Mouse (Mus musculus) hindbrain, embryonic 10.5 days (tissue): ENCODE results near the gene Olfr643. TPM values are rescaled to one million over a fixed set of nuclear protein-coding genes. Genes with fewer than 3 reads are reported as not detected.
"Not testable (repeated sequence)": the region's sequence is repeated elsewhere in the genome, so short reads cannot be mapped to it uniquely, and the experiment has no call there.

Experiments used
- DNase-seq: peaks from one replicate; pipeline ENCODE4 v3.0.0-alpha.2; 2017; ENCODE audit warnings: low spot score
- H3K27ac ChIP-seq: fragments of 300-500 bp; sonication (generic); 2 replicates; pipeline ENCODE4 v1.5.1; 2016; ENCODE audit warnings: mild to moderate bottlenecking, moderate library complexity
- H3K27me3 ChIP-seq: fragments of 300-500 bp; sonication (generic); 2 replicates; pipeline ENCODE4 v1.6.1; 2016; ENCODE audit warnings: mild to moderate bottlenecking; ENCODE audit not compliant: poor library complexity, insufficient read depth, severe bottlenecking
- H3K36me3 ChIP-seq: fragments of 300-500 bp; sonication (generic); 2 replicates; pipeline ENCODE4 v1.6.1; 2016; ENCODE audit warnings: mild to moderate bottlenecking, moderate library complexity
- H3K4me1 ChIP-seq: fragments of 300-500 bp; sonication (generic); replicated peaks from 2 replicates; pipeline ENCODE4 v1.6.1; 2016; ENCODE audit warnings: mild to moderate bottlenecking
- H3K4me3 ChIP-seq: fragments of 300-500 bp; sonication (generic); 2 replicates; pipeline ENCODE4 v1.5.1; 2016; ENCODE audit warnings: mild to moderate bottlenecking, moderate library complexity
- H3K9me3 ChIP-seq: fragments of 300-500 bp; sonication (generic); 2 replicates; pipeline ENCODE4 v1.6.1; 2016; ENCODE audit warnings: mild to moderate bottlenecking, moderate library complexity
- WGBS: fragments of 180-500 bp; shearing (Covaris S2); methylation state at CpG from one replicate; pipeline ENCODE4 v1.1.7; 2016; 5-methylcytosine and 5-hydroxymethylcytosine counted together
- polyA plus RNA-seq: library from polyadenylated mRNA; unstranded; fragments of >200 nt; fragmentation: Nextera tagmentation; extraction: Ambion mirVana; gene quantifications from 2 replicates; pipeline ENCODE4 v1.2.1, GENCODE M21; 2016

Gene Olfr643
- polyA plus RNA-seq, 1 experiment from 2014 or later, result not detected

DNA sequence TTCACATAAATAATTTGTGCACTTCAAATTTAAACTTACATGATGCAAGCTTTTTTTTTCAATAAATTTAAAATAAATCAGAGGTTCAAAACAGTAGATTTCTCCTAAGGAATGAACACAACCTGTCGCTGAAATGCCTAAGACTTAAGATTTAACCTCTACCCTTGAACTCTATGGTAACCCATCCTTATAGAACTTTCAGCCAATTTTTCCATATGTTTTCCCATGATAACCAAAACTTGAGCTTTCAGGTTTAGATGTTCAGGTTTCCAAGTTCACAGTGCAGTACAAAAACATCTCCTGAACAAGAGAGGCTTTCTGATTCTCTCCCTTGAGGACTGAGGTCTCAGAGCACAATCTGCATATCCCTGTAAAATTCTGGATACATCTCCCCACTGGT, 166.4 kb downstream of the Olfr643 start, which contains the start of gene Olfr635:
Gene Olfr635, plus strand, starts transcription at position 301 of the 400 bp plus-strand sequence.
- Histone ChIP-seq H3K4me3 (no peak within 1 kb of the TSS), H3K4me1 (no peaks in the 10 kb centered on the region), H3K27ac (no peak within 1 kb of the TSS), H3K36me3 (no peaks in the 10 kb centered on the region), H3K27me3 (no peaks in the 10 kb centered on the region), H3K9me3 (no peaks in the 10 kb centered on the region)
- no peak for DNase-seq
- WGBS, result 72% methylated on average over 1 of the region's 1 CpGs

DNA sequence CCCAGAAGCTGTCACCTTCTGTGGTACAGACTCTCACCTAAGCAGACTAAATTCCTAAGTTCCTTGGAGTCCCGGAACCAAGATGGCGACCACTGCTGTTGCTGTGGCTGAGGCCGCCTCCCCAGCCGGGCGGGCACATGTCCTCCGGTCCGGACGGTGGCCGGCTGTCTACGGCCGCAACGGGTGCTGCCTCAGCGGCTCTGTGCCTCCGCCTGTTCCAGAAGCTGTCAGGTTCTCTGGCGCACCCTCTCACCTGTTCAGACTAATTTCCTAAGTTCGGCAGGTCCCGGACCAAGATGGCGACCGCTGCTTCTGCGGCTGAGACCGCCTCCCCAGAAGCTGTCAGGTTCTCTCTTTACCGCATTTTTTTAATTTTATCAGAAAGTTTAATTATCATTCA, 170.3 kb downstream of the Olfr643 start:
- H3K27ac ChIP-seq, H3K4me1 ChIP-seq, H3K9me3 ChIP-seq, DNase-seq, H3K4me3 ChIP-seq, H3K27me3 ChIP-seq, H3K36me3 ChIP-seq: not testable (repeated sequence)
- 95% methylated on average over 22 of the region's 22 CpGs for WGBS

Other genes with a start within 250 kb of the Olfr643 start
- not detected in 2 replicates for gene Olfr64, start 242.9 kb downstream of the Olfr643 start, polyA plus RNA-seq
- gene Olfr65, start 233.9 kb downstream of the Olfr643 start, polyA plus RNA-seq, result not detected in 2 replicates
- gene Olfr631, start 208.6 kb downstream of the Olfr643 start, polyA plus RNA-seq, result not detected in 2 replicates
- not detected in 2 replicates for gene Olfr632, start 203.1 kb downstream of the Olfr643 start, polyA plus RNA-seq
- not detected in 2 replicates for gene Olfr633, start 193.0 kb downstream of the Olfr643 start, polyA plus RNA-seq
- 0.03 TPM in 1 of 2 replicates, not detected in the other for gene Olfr635, start 166.3 kb downstream of the Olfr643 start, polyA plus RNA-seq
- gene Olfr638, start 138.7 kb downstream of the Olfr643 start, polyA plus RNA-seq, result not detected in 2 replicates
- gene Olfr639, start 120.1 kb downstream of the Olfr643 start, polyA plus RNA-seq, result 0.02 TPM in 1 of 2 replicates, not detected in the other
- not detected in 2 replicates for gene Olfr640, start 111.8 kb downstream of the Olfr643 start, polyA plus RNA-seq
- gene Olfr641, start 102.0 kb downstream of the Olfr643 start, polyA plus RNA-seq, result not detected in 2 replicates
- gene Olfr642, start 84.7 kb downstream of the Olfr643 start, polyA plus RNA-seq, result not detected in 2 replicates
- gene 4930516K23Rik, start 76.0 kb downstream of the Olfr643 start, polyA plus RNA-seq, result not detected in 2 replicates
- not detected in 2 replicates for gene Olfr644, start 65.5 kb downstream of the Olfr643 start, polyA plus RNA-seq
- gene Olfr645, start 51.9 kb downstream of the Olfr643 start, polyA plus RNA-seq, result not detected in 2 replicates
- not detected in 2 replicates for gene Olfr646, start 32.5 kb downstream of the Olfr643 start, polyA plus RNA-seq
- not detected in 2 replicates for gene Ubqln5, start 7.6 kb downstream of the Olfr643 start, polyA plus RNA-seq
- not detected in 2 replicates for gene Ubqln3, start 5.9 kb upstream of the Olfr643 start, polyA plus RNA-seq
- not detected in 2 replicates for gene Ubqlnl, start 13.2 kb upstream of the Olfr643 start, polyA plus RNA-seq
- gene Olfm5, start 27.4 kb upstream of the Olfr643 start, polyA plus RNA-seq, result not detected in 2 replicates
- 0.31 and 0.32 TPM in 2 replicates for gene Olfr648, start 46.0 kb upstream of the Olfr643 start, polyA plus RNA-seq
- gene Olfr649, start 58.6 kb upstream of the Olfr643 start, polyA plus RNA-seq, result not detected in 2 replicates
- 3.5 and 5.7 TPM in 2 replicates for gene Trim6, start 81.4 kb upstream of the Olfr643 start, polyA plus RNA-seq
- 0.85 TPM in 2 replicates for gene Trim34a, start 107.1 kb upstream of the Olfr643 start, polyA plus RNA-seq
- 0.13 TPM in 1 of 2 replicates, not detected in the other for gene Trim5, start 150.7 kb upstream of the Olfr643 start, polyA plus RNA-seq
- 1.6 and 2.4 TPM in 2 replicates for gene Trim12a, start 178.1 kb upstream of the Olfr643 start, polyA plus RNA-seq
- gene Trim34b, start 192.1 kb upstream of the Olfr643 start, polyA plus RNA-seq, result not detected in 2 replicates
- gene Trim12c, start 216.0 kb upstream of the Olfr643 start, polyA plus RNA-seq, result 0.51 and 0.67 TPM in 2 replicates
- gene Trim30b, start 232.5 kb upstream of the Olfr643 start, polyA plus RNA-seq, result not detected in 2 replicates